Mouse (Mus musculus) brain, embryonic 14.5 days (tissue): ENCODE results near the gene Crybg1.

ENCODE experiments used
- CTCF ChIP-seq: fragments of 200-500 bp; IDR thresholded peaks from 2 replicates; pipeline ENCODE4 v1.5.1; 2012; ENCODE audit warnings: inconsistent platforms, mild to moderate bottlenecking, moderate library complexity, borderline replicate concordance; ENCODE audit not compliant: insufficient read depth, insufficient read length; ENCODE audit errors: extremely low read depth
- POLR2A ChIP-seq: fragments of 200-500 bp; IDR thresholded peaks from 2 replicates; pipeline ENCODE4 v1.6.1; 2012; ENCODE audit warnings: mild to moderate bottlenecking, inconsistent platforms, borderline replicate concordance; ENCODE audit not compliant: poor library complexity, insufficient read depth, insufficient read length, severe bottlenecking; ENCODE audit errors: extremely low read depth

DNA sequence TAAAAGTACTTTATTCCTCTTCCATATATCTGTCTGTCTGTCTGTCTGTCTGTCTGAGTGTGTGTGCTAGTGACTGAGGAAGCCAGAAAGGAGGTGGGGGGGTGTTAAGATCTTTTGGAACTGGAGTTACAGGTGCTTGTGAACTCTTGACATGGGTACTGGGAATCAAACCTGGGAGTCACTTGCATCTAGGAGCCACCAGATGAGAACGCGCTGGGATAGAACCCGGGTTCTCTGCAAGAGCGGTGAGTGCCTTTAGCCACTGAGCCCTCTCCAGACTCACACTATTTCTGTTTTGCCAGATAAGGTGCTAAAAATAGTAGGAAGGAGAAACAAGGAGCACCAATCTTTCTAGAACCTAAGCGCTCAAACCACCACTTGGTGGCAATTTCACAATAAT lies 31.9 kb downstream of the Crybg1 start:
- TF ChIP-seq POLR2A: no peak
- no peak for TF ChIP-seq CTCF
